Mouse (Mus musculus): ENCODE measurements at regions not wholly inside any gene's neighbourhood (a gene's known extent, or its start where the extent isn't known, plus 50 kb on each side); places are given as distances from the start of the nearest gene placed in this dataset.

DNA sequence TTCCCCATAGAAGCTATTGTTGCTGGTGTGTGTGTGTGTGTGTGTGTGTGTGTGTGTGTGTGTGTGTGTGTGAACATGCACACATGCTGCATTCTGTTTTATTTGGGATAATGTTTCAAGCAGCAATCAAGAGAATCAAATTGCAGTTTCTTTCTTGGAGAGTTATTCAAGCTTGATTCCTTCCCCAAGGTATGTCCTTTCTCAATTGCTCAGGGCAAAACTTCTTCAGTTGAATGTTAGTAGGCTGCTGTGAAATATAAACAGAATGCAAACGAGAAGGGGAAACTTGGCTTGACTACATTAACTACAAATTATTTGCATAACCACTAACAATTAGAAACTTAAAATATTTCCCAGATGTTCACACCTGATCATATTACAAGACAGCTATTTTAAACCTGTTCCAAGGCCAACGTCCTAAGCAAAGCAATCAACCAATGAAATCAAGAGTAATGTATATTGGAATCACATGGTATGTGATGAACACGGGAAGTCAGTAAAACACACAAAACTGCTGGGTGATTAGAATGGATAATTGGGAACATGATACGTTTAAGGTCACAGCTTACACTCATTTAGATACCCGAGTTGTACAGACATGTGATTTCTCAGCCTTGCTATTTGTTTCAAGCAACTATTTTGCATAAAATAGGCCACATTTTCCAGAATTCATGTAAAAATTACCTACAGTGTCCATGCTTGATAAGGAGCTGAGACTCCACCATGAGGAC is 116.2 kb downstream of the Cxcl12 start:
- H3K4me1 ChIP-seq (replicated peaks), result peaks cover 12% of the 10 kb centered on the region
- no peaks in the 10 kb centered on the region for H3K36me3 ChIP-seq
- no peak overlapping the region for H3K4me3 ChIP-seq
- no peaks in the 10 kb centered on the region for H3K27me3 ChIP-seq (ENCODE audit: insufficient read depth, poor library complexity, severe bottlenecking)
- no peak for DNase-seq (ENCODE audit: low spot score)
- 78% methylated on average over 5 of the region's 5 CpGs for WGBS
- H3K27ac ChIP-seq, result no peak overlapping the region
- H3K9me3 ChIP-seq, result no peaks in the 10 kb centered on the region

DNA sequence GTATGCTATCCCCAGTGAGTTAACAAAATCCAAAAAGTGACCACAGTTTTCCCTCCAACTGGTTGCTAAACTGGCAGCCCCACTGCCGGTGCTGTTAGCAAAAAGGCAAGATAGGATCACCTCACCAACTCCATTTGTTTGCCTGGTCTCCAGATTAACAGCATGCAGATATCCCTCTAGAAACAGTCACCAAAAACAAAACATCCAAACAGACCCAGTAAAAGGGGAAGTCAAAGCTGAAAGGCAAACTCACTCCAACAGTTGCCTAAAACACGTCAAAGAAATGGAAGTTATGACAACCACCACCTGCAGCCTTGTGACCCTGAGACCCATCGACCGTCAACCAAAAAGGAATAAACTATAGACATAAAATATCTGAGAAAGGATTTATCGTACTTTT is 119.1 kb downstream of the Cxcl12 start:
- Histone ChIP-seq H3K27ac (no peak overlapping the region), H3K4me1 (replicated peaks) (no peaks in the 10 kb centered on the region), H3K27me3 (ENCODE audit: insufficient read depth, poor library complexity, severe bottlenecking) (no peaks in the 10 kb centered on the region), H3K4me3 (no peak overlapping the region), H3K9me3 (no peaks in the 10 kb centered on the region), H3K36me3 (no peaks in the 10 kb centered on the region)
- 93% methylated on average over 5 of the region's 5 CpGs for WGBS
- no peak for DNase-seq (ENCODE audit: low spot score)

DNA sequence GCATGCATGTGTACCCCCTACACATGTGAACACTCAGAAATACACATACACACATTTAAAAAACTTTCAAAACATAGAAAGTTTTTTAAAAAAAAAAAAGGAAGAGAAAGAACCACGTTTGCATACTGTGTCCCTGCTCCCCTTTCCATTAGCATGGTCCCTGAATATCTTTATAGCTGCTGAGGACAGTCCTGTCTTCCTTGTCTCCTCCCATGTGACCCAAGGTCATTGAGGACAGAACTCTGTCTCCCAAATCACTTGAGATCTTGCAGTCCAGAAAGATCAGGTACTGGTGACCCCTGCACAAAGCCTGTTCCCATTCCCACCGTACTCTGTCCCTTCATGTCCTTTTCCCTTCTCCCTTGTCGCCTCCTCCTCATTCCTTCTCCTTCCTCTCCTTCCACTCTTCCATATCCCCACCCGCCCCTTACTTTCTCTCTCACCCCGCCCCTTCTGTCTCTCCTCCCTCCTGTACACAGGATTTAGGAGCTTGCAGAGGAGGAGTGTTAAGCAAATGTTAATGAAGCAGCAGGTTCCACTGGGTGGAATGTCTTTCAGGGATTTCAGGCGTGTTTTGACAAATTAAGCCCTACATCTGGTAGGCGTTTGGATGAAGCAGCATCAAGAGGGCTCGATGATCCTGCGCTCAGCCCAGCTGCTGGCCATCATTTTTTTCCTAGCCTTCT is 125.6 kb downstream of the Cxcl12 start:
- no peak for DNase-seq (ENCODE audit: low spot score)
- H3K36me3 ChIP-seq, result no peaks in the 10 kb centered on the region
- H3K4me3 ChIP-seq, result no peak overlapping the region
- H3K27me3 ChIP-seq (ENCODE audit: insufficient read depth, poor library complexity, severe bottlenecking), result no peaks in the 10 kb centered on the region
- H3K4me1 ChIP-seq (replicated peaks), result peaks cover 5% of the 10 kb centered on the region; the same call in 1 of the 2 replicates
- H3K27ac ChIP-seq, result no peak overlapping the region
- H3K9me3 ChIP-seq, result no peaks in the 10 kb centered on the region
- 25% methylated on average over 9 of the region's 9 CpGs for WGBS

DNA sequence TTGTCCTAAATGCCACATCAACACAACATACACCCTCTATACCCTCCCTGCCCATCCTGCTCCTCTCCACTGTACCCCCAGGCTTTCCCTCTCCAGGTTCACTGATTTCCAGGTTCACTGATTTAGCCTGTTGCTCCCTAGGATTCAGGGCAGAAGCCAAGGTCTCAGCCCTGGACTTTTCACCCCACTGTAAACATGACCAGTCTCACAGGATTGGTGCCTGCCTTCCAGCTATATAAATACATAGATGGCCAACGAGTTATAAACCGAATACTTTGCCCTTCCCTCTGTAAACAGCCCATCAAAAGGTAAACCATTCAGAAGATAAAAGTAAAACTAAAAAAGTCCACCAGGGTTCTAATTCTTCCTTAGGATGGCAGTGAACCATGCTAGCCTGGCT is 129.6 kb downstream of the Cxcl12 start:
- Histone ChIP-seq H3K27me3 (ENCODE audit: insufficient read depth, poor library complexity, severe bottlenecking) (no peaks in the 10 kb centered on the region), H3K36me3 (no peaks in the 10 kb centered on the region), H3K4me1 (replicated peaks) (peaks cover 5% of the 10 kb centered on the region; the same call in 1 of the 2 replicates), H3K9me3 (no peaks in the 10 kb centered on the region), H3K4me3 (no peak overlapping the region), H3K27ac (no peak overlapping the region)
- DNase-seq (ENCODE audit: low spot score), result no peak
- 92% methylated on average over 2 of the region's 2 CpGs for WGBS

DNA sequence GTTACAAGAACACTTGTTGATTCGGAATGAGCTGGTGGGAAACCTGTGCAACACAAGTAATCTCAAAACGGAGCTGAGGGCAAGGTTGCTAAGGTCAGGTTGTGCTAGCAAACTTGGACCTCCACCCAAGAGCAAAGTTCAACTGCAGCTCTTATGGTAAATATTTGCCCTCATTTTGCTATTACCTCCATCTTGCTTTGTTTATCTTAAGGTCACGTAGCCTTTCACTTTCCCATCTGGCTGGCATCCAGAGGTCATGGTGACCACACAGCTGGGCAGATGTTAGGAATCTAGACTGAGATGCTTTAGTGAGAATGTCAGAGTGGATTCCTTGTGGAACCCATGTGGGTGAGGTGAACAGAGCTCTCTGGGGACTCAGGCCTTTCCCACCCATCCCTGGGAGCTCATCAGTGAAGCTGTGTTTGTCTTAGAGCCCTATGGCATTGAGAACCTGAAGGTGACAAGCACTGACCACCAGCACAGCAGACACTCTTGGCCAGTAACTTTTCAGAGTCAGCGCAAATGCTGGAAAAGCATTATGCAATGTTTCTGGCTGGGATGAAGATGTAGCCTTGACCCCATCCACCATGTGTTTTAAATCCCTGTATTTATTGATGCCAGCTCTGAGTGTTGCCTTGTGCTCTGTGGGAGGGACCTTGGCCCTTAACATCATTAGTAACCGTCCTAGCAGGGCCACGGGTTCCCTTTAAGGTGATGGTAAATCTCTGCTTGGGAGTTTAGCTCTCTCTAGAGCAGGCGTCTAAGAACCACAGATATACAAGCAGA is 131.4 kb downstream of the Cxcl12 start:
- H3K4me1 ChIP-seq (replicated peaks), result no peaks in the 10 kb centered on the region
- no peak overlapping the region for H3K4me3 ChIP-seq
- H3K27me3 ChIP-seq (ENCODE audit: insufficient read depth, poor library complexity, severe bottlenecking), result no peaks in the 10 kb centered on the region
- no peaks in the 10 kb centered on the region for H3K9me3 ChIP-seq
- H3K27ac ChIP-seq, result no peak overlapping the region
- DNase-seq (ENCODE audit: low spot score), result peak; percentile 31
- no peaks in the 10 kb centered on the region for H3K36me3 ChIP-seq
- 72% methylated on average over 7 of the region's 7 CpGs for WGBS

DNA sequence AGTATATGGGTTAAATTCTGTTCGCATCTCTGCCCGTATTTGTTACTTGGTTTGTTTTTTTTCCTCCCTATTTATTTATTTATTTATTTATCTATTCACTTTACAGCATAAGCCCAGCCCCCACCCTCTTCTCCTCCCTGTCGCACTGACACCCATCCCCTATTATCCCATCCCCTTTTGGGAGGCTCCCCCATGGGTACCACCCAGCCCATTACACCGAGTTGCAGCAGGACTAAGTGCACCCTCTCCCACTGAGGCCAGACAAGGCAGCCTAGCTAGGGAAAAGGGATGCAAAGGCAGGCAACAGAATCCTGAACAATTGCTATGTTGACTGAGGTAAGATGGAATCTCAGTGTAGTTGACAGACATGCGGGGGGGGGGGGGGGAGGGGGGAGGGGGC is 135.0 kb downstream of the Cxcl12 start:
- WGBS, result 57% methylated on average over 4 of the region's 5 CpGs
- H3K27me3 ChIP-seq (ENCODE audit: insufficient read depth, poor library complexity, severe bottlenecking), result no peaks in the 10 kb centered on the region; the same call in 1 of the 2 replicates
- H3K27ac ChIP-seq, result no peak overlapping the region
- DNase-seq (ENCODE audit: low spot score), result no peak
- no peak overlapping the region for H3K4me3 ChIP-seq
- H3K9me3 ChIP-seq, result no peaks in the 10 kb centered on the region
- no peaks in the 10 kb centered on the region for H3K4me1 ChIP-seq (replicated peaks)
- no peaks in the 10 kb centered on the region for H3K36me3 ChIP-seq

DNA sequence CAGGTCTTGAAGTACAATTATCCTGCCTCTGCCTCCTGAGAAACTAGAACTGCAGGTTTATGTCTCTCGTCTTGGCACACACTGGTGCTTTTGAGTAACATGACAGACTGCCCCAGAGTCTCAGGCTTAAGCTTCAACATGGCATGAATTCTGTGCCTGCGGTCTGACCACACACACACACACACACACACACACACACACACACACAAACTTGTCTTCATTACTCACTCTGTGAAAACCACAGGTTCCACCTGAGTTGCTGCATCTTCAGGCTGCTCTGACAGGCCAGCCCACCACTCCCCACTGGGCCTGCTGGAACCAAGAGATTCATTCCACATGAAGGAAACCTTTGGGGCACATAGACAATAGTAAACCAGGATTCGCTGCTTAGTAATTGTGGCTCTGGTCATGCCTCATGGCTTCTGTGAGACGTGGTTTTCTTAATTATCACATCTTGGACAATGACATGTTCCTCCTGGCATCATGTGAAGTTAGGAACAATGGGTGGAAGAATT is 137.5 kb downstream of the Cxcl12 start:
- no peaks in the 10 kb centered on the region for H3K4me1 ChIP-seq (replicated peaks)
- no peaks in the 10 kb centered on the region; the same call in 1 of the 2 replicates for H3K27me3 ChIP-seq (ENCODE audit: insufficient read depth, poor library complexity, severe bottlenecking)
- H3K27ac ChIP-seq, result no peak overlapping the region
- H3K36me3 ChIP-seq, result no peaks in the 10 kb centered on the region
- DNase-seq (ENCODE audit: low spot score), result no peak
- H3K4me3 ChIP-seq, result no peak overlapping the region
- WGBS, result 61% methylated on average over 4 of the region's 4 CpGs
- no peaks in the 10 kb centered on the region for H3K9me3 ChIP-seq

DNA sequence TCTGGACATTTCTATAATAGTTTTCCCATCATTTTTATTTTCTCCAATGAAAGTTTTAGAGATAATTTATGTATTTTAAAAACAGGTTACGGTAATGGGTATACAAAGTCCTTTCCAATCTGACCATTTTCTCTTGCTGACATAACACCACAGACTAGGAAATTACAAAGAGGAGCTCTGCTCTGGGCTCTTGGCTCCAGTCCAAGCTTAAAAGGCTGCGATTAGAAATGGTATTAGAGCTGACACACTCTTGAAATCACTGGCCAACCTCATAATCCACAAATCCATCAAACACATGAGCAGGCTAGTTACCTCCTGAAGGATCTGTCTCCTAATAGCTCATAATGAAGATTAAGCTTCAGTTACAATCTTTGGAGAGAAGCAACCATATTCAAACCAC is 140.3 kb downstream of the Cxcl12 start:
- 92% methylated on average over 2 of the region's 2 CpGs for WGBS
- Histone ChIP-seq H3K27ac (no peak overlapping the region), H3K4me1 (replicated peaks) (peaks cover 7% of the 10 kb centered on the region; the same call in 1 of the 2 replicates), H3K36me3 (no peaks in the 10 kb centered on the region), H3K27me3 (ENCODE audit: insufficient read depth, poor library complexity, severe bottlenecking) (no peaks in the 10 kb centered on the region; the same call in 1 of the 2 replicates), H3K9me3 (no peaks in the 10 kb centered on the region), H3K4me3 (no peak overlapping the region)
- no peak for DNase-seq (ENCODE audit: low spot score)

DNA sequence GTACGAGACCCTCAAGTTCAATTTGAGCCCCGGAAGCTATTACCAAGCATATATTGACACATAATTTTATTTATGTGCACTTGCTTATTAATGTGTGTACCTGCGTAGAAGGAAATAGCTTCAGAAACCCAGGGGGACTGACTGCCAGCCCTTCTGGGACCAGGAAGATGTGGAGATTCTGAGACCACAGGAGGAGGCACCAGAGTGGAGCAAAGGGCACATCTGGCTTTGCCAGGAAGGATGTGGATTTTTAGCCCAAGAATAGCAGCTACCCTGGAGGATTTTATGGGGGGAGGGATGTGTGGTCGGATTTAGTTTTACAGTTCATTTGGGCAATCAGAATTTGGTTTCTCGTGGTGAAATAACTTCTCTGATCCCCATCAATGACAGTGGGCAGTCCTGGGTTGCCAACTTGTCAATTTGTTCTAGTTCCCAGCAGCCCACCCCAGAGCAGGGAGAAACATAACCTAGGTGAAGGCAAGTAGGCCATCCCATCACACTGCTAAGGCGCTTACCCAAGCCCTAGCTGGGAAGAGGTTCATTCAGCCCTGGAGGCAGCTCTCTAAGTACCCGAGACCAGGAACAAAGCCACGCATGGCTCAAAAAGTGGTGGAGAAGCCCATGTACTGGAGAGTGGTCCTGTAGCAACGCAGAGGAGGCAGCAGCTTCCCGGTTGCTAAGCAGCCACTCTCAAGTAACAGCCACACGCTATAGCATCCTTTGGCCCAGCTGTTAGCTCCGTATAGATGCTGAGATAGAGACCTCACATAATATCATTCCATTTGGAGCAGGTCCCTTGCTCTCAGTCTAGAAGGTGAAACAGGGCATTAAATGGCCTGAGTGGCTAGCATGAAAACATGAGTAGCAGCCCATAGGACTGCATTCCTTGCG is 144.8 kb downstream of the Cxcl12 start:
- H3K27me3 ChIP-seq (ENCODE audit: insufficient read depth, poor library complexity, severe bottlenecking), result no peaks in the 10 kb centered on the region
- peaks cover 11% of the 10 kb centered on the region for H3K4me1 ChIP-seq (replicated peaks)
- DNase-seq (ENCODE audit: low spot score), result no peak
- H3K9me3 ChIP-seq, result peaks cover 4% of the 10 kb centered on the region; the same call in 1 of the 2 replicates
- H3K4me3 ChIP-seq, result no peak overlapping the region
- H3K36me3 ChIP-seq, result no peaks in the 10 kb centered on the region
- WGBS, result 70% methylated on average over 13 of the region's 13 CpGs
- H3K27ac ChIP-seq, result no peak overlapping the region

DNA sequence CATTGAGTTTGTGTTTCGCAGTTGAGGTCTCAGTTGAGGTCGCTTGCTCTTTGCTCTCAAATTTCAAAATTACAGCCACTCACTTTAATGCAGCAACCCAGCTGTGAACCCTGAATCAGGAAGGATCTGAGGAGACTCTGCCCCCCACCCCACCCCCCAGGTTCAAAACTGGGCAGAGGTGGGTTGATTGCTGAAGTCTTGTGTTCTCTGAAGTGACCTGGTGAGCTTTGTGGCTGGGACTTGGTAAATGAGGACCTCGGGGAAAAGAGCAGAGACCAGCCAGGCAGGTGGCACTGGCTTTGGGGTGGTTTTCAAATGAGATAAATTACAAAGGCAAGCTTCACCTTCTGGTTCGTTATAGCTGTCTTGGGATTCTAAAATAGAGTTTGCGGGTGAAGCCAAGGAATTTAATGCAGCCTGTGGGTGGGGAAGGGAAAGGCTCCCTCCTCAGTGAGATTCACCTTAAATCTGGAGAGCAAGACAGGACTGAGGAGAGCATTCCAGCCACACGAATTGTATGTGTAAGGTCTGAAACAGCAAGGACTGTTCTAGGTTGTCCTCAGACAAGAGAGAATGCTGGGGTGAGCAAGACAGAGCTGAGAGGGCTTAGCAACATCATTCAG is 145.7 kb downstream of the Cxcl12 start:
- WGBS, result 45% methylated on average over 6 of the region's 6 CpGs
- peaks cover 4% of the 10 kb centered on the region; the same call in 1 of the 2 replicates for H3K9me3 ChIP-seq
- no peaks in the 10 kb centered on the region for H3K36me3 ChIP-seq
- no peak overlapping the region for H3K27ac ChIP-seq
- H3K4me3 ChIP-seq, result no peak overlapping the region
- DNase-seq (ENCODE audit: low spot score), result no peak
- H3K27me3 ChIP-seq (ENCODE audit: insufficient read depth, poor library complexity, severe bottlenecking), result no peaks in the 10 kb centered on the region
- peaks cover 11% of the 10 kb centered on the region for H3K4me1 ChIP-seq (replicated peaks)

DNA sequence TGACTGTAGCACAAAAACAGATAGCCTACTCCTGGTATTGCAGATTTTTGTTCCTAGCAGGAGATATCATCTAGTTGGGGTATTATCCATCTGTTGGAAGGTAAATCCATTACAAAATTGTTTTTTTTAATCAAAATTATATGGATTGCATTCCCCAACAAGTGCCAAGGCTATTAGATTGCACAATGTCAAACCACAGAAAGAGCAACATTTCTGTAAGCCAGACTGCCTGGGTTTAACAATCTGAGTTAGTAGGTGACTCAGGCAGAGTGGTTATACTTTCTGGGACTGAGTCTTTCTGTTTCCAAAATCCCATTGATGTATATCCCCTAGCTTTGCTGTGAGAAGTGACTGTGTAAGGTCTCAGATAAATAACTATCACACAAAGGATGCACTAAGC is 155.0 kb downstream of the Cxcl12 start:
- H3K36me3 ChIP-seq, result no peaks in the 10 kb centered on the region
- no peak for DNase-seq (ENCODE audit: low spot score)
- peaks cover 24% of the 10 kb centered on the region for H3K4me1 ChIP-seq (replicated peaks)
- peaks cover 8% of the 10 kb centered on the region for H3K27me3 ChIP-seq (ENCODE audit: insufficient read depth, poor library complexity, severe bottlenecking)
- no peak overlapping the region for H3K4me3 ChIP-seq
- H3K27ac ChIP-seq, result no peak overlapping the region
- H3K9me3 ChIP-seq, result no peaks in the 10 kb centered on the region

DNA sequence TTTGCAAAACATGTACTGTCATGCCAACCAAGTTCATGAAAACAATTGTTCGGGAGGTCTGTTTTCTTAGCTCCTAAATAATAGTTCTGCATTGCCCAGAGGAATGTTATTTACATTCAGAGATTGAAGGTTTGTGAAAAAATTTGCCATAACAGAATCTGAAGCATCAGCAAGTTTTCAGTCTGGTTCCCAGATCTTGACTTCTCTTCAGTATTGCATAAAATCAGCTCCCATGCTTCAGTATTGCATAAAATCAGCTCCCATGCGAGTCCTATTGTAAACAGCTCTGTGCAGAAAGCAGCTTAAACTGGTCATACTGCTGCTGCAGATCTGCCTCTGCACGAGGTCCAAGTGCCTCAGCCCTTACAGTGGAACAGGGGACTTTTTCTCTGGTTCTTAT is 155.5 kb downstream of the Cxcl12 start:
- H3K4me1 ChIP-seq (replicated peaks), result peaks cover 24% of the 10 kb centered on the region
- no peaks in the 10 kb centered on the region for H3K36me3 ChIP-seq
- DNase-seq (ENCODE audit: low spot score), result no peak
- H3K27me3 ChIP-seq (ENCODE audit: insufficient read depth, poor library complexity, severe bottlenecking), result peaks cover 8% of the 10 kb centered on the region
- 76% methylated on average over 3 of the region's 3 CpGs for WGBS
- no peak overlapping the region for H3K27ac ChIP-seq
- H3K4me3 ChIP-seq, result no peak overlapping the region
- H3K9me3 ChIP-seq, result no peaks in the 10 kb centered on the region
